Mouse (Mus musculus) CD4-positive helper T cell, adult 2 months (primary cell): ENCODE measurements around the gene She.
A peak's percentile ranks its signal among the peaks of the same experiment; 100 is the strongest.

Experiments used
- DNase-seq: peaks from one replicate; pipeline ENCODE4 v3.0.0-alpha.2; 2012; ENCODE audit warnings: low read depth, missing footprints, low spot score

The She gene

DNA sequence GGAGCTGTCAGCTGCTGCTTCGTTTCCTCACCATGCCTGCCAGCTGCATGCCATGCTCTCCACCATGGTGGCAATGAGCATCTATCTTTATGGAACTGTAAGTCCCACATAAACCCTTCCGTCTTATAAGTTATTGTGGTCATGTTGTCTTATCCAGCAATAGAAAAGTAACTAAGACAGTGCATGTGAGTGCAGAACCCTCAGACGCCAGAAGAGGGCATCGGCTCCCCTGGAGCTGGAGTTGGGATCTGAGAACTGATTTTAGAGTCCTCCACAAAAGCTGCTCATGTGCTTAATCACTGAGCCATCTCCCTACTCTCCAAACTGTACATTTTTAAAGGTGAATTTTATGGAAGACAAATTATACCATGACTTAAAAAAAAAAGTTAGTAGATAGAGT lies 14.1 kb upstream of the She start:
- DNase-seq: peak; percentile 49

DNA sequence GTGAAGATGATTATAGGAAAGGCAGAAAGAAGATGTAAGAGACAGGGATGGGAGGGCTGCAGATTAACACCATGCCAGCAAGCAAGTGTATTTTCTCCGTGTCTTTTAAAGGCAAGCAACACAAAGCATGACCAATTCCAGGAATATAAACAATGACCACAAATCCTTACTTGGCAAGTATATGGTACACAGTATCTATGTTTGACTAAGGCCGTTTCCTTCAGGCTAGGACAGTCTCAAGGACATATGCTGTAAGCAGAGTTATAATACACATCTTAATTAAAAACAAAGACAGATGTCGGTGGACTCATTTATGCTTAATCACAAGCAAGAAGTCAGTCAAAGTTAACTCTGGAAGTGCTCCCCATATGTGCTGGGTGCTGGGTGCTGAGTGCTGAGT lies 12.6 kb upstream of the She start:
- no peak for DNase-seq

DNA sequence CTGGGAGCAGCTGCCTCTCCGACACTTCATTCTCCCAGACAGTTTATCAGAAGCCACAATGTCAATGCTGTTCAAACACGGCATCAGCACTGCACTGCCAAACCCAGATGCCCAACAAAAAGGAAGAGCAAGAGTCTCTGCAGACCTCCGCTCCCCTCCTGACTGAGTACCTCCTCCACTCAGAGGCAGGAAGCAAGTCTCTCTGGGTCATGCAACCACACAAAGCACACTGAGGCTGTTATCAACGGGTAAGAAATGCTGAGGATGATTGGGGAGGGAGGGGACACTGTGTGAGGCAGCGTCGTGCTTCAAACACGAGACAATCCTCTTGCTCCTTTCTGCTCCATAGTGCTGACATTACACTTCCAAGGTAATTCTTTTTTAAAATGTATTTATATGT lies 11.3 kb upstream of the She start:
- peak; percentile 53 for DNase-seq

DNA sequence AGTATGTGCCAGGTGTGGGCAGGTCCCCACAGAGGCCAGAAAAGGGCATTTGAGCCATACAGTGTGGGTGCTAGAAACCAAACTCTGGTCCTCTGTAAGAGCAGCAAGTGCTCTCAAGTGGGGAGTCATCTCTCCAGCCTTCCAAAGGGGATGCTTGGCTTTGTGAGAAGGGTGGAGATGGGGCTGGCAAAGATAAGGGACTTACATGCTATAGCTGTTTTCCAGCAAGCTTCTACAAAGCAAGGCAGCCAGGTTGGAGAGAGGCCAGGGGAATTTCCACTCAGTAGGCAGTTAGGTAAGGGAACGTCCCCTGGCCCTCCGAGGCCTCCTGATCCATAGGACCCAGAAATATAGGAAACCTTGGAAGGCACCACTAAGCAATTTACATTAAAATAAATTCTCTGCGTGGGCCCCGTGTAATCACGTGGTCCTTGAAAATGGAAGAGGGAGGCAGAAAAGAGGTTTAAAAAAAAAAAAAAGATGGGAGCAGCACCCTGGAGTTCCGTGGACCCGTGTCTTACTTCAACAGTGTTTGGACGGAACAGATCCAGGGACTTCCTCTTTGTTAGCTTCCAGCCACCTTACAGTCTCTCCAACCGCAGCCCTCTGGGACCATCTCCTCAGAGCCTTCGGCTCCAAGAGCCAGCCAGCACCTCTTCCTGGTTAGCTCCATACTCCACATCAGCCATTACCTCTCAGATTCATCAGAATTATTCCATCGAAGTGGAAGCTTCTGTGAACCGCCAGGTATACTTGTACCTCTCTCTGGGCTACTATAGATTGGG lies 10.7 kb upstream of the She start:
- no peak for DNase-seq

DNA sequence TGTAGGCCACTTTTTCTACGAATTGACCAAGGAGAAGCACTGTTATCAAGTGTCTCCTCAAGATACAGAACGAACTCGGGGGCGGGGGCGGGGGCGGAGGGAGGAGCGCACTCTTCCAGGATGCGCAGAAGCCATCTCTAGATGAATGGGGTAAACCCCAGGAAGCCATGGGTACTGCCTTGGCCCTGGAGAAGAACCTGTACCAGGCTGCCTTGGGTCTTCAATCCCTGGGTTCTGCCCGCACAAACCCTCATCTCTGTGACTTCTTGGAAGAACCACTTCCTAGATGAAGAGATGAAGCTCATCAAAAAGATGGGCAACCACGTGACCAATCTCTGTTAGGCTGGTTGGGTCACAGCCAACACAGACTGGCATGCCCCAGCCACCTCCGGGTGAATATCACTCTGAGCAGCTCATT lies 10.1 kb upstream of the She start:
- peak; percentile 64 for DNase-seq

DNA sequence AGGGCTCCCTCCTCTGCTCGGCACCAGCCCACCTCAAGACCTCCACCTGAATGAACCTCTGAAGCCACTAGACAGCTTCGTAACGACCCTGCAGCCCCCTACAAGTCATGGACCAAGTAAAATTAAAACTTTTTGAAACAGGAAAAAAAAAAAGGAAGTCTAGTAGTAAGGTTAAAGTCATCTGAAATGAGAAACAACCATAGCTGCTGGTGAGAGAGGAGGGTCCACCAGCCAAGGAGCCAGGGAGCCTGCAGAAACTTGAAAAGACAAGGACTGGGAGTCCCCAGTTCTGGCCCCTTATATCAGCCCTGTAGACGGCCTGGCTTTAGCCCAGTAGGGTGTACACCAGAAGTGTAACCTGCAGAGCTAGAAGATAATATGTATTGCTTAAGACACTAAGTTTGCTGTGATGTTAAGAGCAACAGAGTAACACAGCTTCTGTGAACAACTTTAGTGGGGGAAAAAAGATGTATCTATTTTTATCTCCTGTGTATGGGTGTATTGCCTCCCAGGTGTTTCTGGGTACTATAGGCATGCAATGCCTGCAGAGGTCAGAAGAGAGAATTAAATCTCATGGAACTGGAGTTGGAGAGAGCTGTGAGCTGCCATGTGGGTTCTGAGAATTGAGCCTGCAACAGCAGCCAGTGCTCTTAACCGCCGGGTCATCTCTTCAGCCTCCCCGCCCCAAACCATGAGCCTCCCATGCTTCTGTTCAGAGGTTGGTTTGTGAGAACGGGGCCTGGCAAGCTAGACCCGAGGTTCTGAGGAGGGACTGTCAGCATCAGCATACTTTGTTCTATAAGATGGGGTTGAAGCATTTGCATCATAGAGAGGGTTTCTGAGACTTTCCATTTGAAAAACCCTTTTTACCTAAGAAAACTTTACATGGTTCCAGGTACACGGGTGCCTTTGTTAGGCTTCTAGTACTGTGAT lies 9.4 kb upstream of the She start:
- DNase-seq: no peak

DNA sequence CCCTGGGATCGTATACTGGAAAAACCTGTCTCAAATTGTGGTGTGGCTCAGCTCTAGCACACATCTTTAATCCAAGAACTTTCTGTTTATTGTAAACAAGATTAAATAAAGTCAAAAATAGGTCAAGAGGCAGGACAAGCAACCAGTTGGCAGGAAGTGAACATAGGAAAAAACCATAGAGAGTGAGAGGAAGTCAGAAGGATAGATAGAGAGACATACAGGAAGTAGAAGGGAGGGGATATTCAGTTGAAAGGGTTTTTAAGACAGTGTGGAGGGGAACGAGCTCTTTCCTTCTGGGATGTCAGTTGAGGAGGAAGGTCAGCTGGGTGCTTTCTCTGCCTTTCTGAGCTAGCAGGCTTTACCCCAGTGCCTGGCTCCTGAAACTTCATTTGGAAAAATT lies 7.6 kb upstream of the She start:
- peak; percentile 27 for DNase-seq

DNA sequence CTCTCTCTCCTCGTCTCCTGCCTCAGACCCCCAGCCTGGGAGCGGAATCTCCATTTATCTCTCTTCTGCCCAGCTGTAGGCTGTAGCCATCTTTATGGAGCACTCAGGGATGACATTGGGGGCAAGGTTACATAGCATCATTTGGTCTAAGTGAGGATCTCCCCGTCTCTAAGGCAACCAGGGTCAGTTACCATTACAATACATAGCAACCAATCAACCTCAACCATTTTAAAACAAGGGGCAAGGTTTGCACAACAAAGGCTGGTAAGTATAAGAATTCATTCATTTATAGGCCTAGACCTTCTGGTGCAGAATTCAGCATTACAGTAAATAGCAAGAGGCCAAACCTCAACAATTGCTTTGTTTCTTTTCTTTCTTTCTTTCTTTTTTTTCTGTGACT lies 4.9 kb upstream of the She start:
- no peak for DNase-seq

DNA sequence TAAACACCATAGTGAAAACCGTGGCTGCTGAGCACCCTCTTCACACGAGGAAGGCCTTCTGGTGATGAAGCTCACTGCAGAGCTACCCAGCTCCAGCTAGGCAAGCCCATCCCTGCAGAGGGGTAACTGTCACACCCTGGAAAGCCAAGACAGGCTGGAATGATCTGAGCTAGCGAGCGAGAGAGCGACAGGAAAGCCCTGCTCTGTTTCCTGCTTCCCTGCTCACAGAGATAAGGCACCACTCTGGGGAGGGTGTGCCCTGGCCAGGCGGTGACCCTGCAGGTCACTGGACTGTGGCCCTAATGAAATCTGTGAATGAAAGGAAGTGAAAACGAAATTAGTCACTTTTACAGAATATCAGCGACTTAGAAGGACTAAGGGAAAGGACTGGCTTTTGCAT lies 4.2 kb downstream of the She start:
- no peak for DNase-seq

DNA sequence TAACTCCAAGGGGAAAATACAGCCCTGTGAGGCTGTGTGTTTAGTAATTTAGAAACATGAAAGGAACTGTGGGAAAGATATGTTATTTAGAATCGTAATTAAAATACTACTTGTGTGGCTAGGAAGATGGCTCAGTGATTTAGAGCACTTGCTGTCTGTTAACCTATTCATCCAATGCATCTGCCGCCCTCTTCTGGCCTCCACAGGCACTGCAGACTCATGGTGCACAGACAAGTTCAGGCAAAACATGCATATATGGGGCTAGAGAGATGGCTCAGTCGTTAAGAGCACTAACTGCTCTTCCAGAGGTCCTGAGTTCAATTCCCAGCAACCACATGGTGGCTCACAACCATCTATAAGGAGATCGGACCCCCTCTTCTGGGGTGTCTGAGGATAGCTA lies 11.1 kb downstream of the She start:
- peak; percentile 66 for DNase-seq

DNA sequence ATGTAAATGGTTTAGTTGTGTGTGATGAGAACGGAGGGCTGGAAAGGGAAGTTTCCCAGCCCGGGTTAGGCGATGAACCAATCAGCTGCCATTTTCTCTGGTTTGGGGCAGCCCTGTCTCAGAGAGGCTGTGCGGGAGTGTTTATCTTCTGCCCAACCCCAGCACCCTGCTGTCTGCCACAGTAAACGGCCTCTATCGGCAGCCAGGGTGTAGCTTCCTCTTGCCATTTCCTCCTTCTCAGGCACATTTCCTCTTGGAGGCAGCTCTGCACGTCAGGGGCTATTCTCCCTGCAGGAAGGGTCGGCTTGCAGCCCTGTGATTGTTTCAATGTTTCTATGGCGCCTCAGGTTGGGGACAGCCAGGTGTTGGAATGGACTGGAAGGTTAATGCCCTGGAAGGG lies 12.0 kb downstream of the She start:
- peak; percentile 44 for DNase-seq

DNA sequence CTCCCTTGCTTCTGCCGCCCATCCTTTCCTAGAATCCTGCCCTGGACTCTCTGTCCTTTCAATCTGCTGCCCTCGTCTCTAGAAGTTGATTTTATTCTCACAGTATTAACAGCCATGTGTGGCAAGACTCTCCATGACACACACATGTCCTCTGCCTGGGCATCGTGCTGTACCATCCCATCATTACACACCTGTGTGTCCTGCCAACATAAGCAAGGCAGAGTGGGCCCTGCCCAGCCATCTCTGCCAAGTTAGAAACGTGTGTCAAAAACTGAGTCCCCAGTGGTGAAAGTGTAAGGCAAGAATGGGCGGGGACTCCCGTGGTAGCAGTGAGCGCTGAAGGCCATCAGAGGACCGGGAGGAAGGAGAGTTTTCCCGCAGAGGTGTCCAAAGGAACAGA lies 14.6 kb downstream of the She start:
- no peak for DNase-seq

DNA sequence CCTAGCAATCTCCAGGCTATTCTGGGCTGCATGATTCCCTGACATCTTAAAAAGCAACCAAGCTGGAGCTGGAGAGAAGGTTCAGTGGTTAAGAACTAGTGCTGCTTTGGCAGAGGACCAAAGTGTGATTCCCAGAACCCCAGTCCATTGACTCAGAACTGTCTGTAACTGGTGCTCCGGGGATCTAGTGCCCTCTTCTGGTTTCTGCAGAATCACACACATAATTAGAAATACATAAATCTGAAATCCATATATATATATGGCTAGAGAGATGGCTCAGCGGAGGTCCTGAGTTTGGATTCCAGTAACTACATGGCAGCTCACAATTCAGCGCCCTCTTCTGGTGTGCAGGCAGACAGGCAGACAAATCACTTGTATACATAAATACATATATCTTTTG lies 16.0 kb downstream of the She start:
- no peak for DNase-seq

DNA sequence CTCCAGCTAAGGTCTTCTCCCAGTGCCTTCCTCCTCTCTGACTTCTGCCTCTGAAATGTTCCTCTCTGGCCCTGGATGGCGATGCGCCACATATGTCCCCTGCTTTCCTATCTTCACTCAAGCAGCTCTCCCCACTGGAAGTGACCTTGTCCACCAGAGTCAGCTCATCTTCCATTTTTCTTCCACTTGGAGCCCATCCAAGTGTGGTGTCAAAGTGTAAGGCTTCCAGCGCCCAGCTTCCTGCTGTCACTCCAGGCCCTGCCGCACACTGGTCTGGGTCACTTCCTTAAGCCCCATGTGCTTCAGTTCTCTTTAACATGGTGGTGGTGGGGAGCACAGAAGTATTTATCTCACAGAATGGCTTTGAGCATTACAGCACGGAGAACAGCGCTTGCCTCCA lies 16.4 kb downstream of the She start:
- DNase-seq: no peak

DNA sequence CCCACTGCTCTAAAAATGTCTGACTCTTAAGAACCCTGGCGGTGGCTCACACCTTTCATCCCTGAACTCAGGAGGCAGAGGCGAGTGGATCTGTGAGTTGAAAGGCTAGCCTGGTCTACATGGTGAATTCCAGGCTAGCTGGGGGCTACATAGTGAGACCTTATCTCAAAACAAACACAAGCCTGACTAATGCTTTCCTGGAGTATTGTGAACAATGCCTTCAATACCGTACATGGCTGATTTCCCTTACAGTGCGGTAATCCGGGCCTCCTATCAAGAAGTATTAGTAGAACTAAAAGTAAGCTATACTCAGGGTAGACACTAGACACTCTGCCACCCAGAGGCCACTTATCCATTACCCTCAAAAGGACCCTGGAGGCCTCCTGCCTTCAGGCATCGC lies 16.9 kb downstream of the She start:
- no peak for DNase-seq

DNA sequence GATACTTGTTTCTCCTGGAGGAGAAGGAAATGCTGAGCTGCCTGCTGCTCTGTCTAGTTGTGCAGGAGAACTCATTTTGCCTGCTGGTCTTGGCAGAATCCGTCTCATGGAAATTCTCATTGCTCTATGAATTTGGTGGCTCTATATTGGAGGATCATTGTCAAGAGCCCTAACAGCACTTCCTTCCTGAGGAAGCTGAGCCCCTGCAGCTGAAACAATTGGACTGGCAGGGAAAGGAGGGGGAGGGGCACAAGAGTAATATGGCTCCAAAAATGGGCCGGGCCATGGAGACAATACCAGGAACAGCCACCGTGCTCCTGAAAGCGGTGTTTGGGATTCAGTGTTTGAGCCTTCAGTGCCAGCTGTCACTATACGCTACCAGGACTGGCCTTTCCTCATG lies 22.6 kb downstream of the She start:
- DNase-seq: no peak

DNA sequence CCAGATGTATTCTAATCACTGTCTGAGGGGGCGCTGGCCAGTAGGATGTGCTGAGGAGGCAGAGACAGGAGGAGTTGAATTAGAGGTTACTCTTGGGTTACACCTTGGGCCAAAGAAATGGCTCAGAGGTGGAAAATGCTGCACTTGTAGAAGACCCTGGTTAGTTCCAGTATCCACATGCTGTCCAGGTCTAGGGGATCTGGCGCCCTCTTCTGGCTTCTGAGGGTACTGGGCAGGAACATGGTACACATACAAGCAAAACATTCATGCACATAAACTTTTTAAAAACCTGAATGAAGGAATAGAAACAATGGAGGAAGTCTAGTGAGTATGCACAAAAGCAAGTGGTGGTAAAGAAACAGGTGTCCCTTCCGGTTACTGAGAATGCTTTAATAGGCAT lies 26.2 kb downstream of the She start:
- DNase-seq: no peak

DNA sequence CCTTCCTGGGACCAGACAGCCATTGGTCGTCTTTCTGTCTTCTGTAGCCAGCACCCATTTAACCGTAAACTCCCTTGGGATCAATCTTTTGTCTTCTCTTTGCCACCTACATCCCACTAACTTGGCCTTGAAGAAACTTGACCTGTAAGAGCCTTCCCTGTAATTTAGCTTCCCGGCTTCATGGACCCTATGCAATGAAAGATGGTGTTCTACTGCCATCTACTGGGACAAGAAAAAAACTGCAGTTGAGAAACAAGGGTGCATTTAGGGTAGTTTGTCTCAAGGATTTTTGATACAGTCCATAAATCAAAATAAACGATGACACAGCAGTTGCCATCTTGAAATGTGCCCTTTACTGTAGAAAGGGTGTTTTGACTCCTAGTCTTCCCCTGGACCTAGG lies 27.0 kb downstream of the She start:
- DNase-seq: peak; percentile 64

DNA sequence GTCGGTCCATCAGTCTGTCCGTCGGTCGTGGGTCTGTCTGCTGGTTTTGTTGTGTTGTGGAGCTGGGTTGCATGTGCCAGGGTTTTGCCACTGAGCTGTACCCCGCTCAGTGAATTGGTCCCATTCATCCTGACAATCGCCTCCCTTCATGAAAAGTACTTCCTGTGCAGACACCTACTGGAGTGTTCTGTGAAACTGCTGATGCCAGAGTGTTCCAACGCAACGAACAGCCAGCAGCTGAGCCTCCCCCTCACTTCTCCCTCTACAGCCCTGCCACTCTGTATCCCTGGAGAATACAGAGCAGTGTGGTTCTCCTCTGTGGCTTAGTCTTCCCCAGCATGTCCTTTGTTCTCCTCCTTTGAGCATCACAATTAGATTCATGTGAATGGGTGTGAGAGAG lies 27.7 kb downstream of the She start:
- no peak for DNase-seq

DNA sequence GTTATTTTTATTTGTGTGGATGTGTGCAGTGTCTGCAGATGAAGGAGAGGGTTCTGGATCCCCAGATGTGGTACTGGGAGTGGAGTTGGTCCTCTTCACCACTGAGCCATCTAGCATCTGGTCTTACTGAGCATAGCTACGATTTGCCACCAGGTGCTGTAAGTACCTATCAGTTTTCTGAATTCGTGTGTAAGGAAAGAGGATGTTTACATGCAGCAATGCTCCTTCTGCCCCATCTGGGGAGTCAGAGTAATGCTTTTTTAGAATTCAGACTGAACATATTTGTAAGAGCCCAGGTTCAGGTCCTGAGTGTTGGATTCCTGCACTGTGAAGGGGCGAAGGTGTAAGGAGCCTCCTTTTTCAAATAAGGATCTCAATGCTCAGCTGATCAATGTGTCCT lies 28.8 kb downstream of the She start:
- peak; percentile 66 for DNase-seq

DNA sequence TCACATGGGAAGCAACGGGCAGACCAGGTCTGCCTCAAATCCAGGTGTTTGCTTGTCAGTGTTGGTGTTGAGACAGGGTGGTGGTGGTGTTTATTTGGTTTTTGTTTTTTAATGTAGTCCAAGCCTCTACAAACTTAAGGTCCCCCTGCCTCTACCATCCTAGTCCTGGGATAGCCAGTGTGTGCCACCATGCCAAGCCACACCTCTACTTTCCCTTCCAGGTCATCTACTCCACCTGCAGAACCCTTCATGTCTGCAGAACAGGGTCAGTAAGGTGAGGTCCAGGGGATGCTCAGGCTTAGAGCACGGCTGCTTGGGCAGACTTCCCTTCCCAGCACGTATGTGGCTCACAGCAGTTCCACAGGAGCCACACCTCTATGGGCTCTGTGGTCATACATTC lies 29.2 kb downstream of the She start:
- no peak for DNase-seq

DNA sequence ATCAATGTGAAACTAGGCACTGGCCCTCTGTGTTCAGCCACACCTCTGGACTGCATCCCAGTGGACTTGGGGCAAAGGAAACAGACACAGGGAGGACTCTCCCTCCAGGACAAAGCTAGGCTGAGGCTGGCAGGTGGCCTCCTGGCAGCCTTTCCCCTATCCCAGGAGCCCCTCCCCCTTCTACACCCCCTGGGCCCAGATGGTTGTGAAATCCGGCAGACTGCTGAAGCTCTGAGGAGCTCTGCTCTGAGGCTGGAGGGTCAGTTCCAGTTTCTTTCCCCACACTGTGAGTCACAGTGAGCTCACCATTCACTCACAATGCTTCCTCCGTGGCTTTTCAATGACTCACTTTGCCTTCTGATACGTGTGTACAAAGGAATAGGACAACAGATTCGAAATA lies 29.9 kb downstream of the She start:
- DNase-seq: peak; percentile 40

DNA sequence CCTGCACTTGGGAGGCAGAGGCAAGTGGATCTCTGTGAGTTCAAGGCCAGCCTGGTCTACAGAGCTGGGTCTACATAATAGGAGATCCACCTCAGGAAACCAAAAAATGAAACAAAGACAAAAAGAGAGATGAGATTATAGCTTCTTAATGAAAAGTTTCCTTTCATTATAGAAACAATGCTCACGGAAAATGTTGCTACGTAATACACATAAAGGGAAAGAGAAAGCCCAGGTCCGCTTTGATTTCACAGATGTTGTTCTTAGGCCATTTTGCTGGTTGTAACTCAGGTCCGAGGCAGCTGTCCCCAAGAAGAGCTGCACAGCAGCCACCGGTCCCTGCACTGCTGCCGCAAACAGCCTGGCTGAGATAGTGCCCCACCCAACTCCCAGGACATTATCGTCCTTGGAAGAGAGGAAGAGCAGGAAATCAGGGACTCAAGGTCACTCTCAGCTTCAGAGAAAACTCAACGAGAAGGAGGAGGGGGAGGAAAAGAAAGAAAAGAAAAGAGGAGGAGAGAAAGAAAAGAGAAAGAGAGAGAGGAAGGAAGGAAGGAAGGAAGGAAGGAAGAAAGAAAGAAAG lies 31.1 kb downstream of the She start:
- peak; percentile 72 for DNase-seq
